Mouse (Mus musculus): ENCODE data around the gene Phf2. TPM values are rescaled to one million over a fixed set of nuclear protein-coding genes. Genes with fewer than 3 reads are reported as not detected.
"Not testable (repeated sequence)": the region's sequence is repeated elsewhere in the genome, so short reads cannot be mapped to it uniquely, and the experiment has no call there.

Gene Phf2
- polyA plus RNA-seq, 1 experiment, result 43.3 TPM

GRCm38 (mm10) chr13:48830528-48831250 lies 40.2 kb downstream of the Phf2 start:
- TF ChIP-seq POLR2A (IDR thresholded peaks at IDR 0.05; ENCODE audit: borderline replicate concordance, extremely low read depth, insufficient read depth, insufficient read length, poor library complexity, severe bottlenecking), result no peak
- no peak for TF ChIP-seq CTCF (IDR thresholded peaks at IDR 0.05; ENCODE audit: borderline replicate concordance, extremely low read depth, insufficient read depth, insufficient read length)
- DNase-seq (ENCODE audit: low read depth), result peak; percentile 86

GRCm38 (mm10) chr13:48829780-48830179 lies 41.1 kb downstream of the Phf2 start:
- TF ChIP-seq POLR2A (IDR thresholded peaks at IDR 0.05; ENCODE audit: borderline replicate concordance, extremely low read depth, insufficient read depth, insufficient read length, poor library complexity, severe bottlenecking), result no peak
- TF ChIP-seq CTCF (IDR thresholded peaks at IDR 0.05; ENCODE audit: borderline replicate concordance, extremely low read depth, insufficient read depth, insufficient read length), result no peak
- peak; percentile 78 for DNase-seq (ENCODE audit: low read depth)

GRCm38 (mm10) chr13:48822871-48823270 lies 48.0 kb downstream of the Phf2 start:
- TF ChIP-seq POLR2A (IDR thresholded peaks at IDR 0.05; ENCODE audit: borderline replicate concordance, extremely low read depth, insufficient read depth, insufficient read length, poor library complexity, severe bottlenecking) (no peak), CTCF (IDR thresholded peaks at IDR 0.05; ENCODE audit: borderline replicate concordance, extremely low read depth, insufficient read depth, insufficient read length) (no peak)
- DNase-seq (ENCODE audit: low read depth), result no peak

- no peak for DNase-seq (ENCODE audit: low read depth)
- TF ChIP-seq POLR2A (IDR thresholded peaks at IDR 0.05; ENCODE audit: borderline replicate concordance, extremely low read depth, insufficient read depth, insufficient read length, poor library complexity, severe bottlenecking) (no peak), CTCF (IDR thresholded peaks at IDR 0.05; ENCODE audit: borderline replicate concordance, extremely low read depth, insufficient read depth, insufficient read length) (no peak)
Observed at GRCm38 (mm10) chr13:48822288-48822687, 48.6 kb downstream of the Phf2 start.

GRCm38 (mm10) chr13:48819131-48819530 lies 51.8 kb downstream of the Phf2 start:
- TF ChIP-seq CTCF (IDR thresholded peaks at IDR 0.05; ENCODE audit: borderline replicate concordance, extremely low read depth, insufficient read depth, insufficient read length), result no peak
- TF ChIP-seq POLR2A (IDR thresholded peaks at IDR 0.05; ENCODE audit: borderline replicate concordance, extremely low read depth, insufficient read depth, insufficient read length, poor library complexity, severe bottlenecking), result no peak
- DNase-seq (ENCODE audit: low read depth), result no peak

- TF ChIP-seq CTCF (IDR thresholded peaks at IDR 0.05; ENCODE audit: borderline replicate concordance, extremely low read depth, insufficient read depth, insufficient read length), result no peak
- no peak for TF ChIP-seq POLR2A (IDR thresholded peaks at IDR 0.05; ENCODE audit: borderline replicate concordance, extremely low read depth, insufficient read depth, insufficient read length, poor library complexity, severe bottlenecking)
- DNase-seq (ENCODE audit: low read depth), result no peak
Observed at GRCm38 (mm10) chr13:48814406-48814805, 56.5 kb downstream of the Phf2 start.

- no peak for DNase-seq (ENCODE audit: low read depth)
- TF ChIP-seq POLR2A (IDR thresholded peaks at IDR 0.05; ENCODE audit: borderline replicate concordance, extremely low read depth, insufficient read depth, insufficient read length, poor library complexity, severe bottlenecking) (no peak), CTCF (IDR thresholded peaks at IDR 0.05; ENCODE audit: borderline replicate concordance, extremely low read depth, insufficient read depth, insufficient read length) (no peak)
Observed at GRCm38 (mm10) chr13:48810991-48811390, 59.9 kb downstream of the Phf2 start.

GRCm38 (mm10) chr13:48810274-48810823 lies 60.6 kb downstream of the Phf2 start:
- TF ChIP-seq CTCF (IDR thresholded peaks at IDR 0.05; ENCODE audit: borderline replicate concordance, extremely low read depth, insufficient read depth, insufficient read length) (no peak), POLR2A (IDR thresholded peaks at IDR 0.05; ENCODE audit: borderline replicate concordance, extremely low read depth, insufficient read depth, insufficient read length, poor library complexity, severe bottlenecking) (no peak)
- no peak for DNase-seq (ENCODE audit: low read depth)

GRCm38 (mm10) chr13:48809668-48810067 lies 61.3 kb downstream of the Phf2 start:
- not testable (repeated sequence) for DNase-seq (ENCODE audit: low read depth)

- peak; percentile 93 for TF ChIP-seq CTCF (IDR thresholded peaks at IDR 0.05; ENCODE audit: borderline replicate concordance, extremely low read depth, insufficient read depth, insufficient read length)
- no peak for TF ChIP-seq POLR2A (IDR thresholded peaks at IDR 0.05; ENCODE audit: borderline replicate concordance, extremely low read depth, insufficient read depth, insufficient read length, poor library complexity, severe bottlenecking)
Observed at GRCm38 (mm10) chr13:48807481-48808031, 63.4 kb downstream of the Phf2 start.

GRCm38 (mm10) chr13:48802181-48802580 lies 68.7 kb downstream of the Phf2 start:
- no peak for DNase-seq (ENCODE audit: low read depth)
- TF ChIP-seq POLR2A (IDR thresholded peaks at IDR 0.05; ENCODE audit: borderline replicate concordance, extremely low read depth, insufficient read depth, insufficient read length, poor library complexity, severe bottlenecking), result no peak
- no peak for TF ChIP-seq CTCF (IDR thresholded peaks at IDR 0.05; ENCODE audit: borderline replicate concordance, extremely low read depth, insufficient read depth, insufficient read length)

More at GRCm38 (mm10) chr13:48807481-48808031, 63.4 kb downstream of the Phf2 start:
- peak; percentile 63 for DNase-seq (ENCODE audit: low read depth)
